Mouse (Mus musculus) CH12.LX (cell line): ENCODE results near the gene Gm49380. TPM values are rescaled to one million over a fixed set of nuclear protein-coding genes. Genes with fewer than 3 reads are reported as not detected.

Experiments used
- DNase-seq: peaks from one replicate; pipeline ENCODE4 v3.0.0-alpha.2; 2013; ENCODE audit errors: extremely low read depth
- H3K27ac ChIP-seq: 2 replicates; pipeline ENCODE4 v1.5.1; 2012; ENCODE audit warnings: low read depth, mild to moderate bottlenecking, control low read depth, moderate library complexity; ENCODE audit not compliant: insufficient read depth
- H3K27me3 ChIP-seq: replicated peaks from 2 replicates; pipeline ENCODE3; 2012; ENCODE audit warnings: inconsistent platforms
- H3K36me3 ChIP-seq, 2 experiments: replicated peaks in 1 of 2; 2 replicates each; pipeline versions ENCODE3 to v1.6.1; 2012; ENCODE audit warnings: inconsistent platforms in 1 of 2, low read length in 1 of 2, mild to moderate bottlenecking in 1 of 2, mixed read lengths in 1 of 2, moderate library complexity in 1 of 2; ENCODE audit not compliant: control insufficient read depth in 1 of 2, insufficient read depth in 1 of 2
- H3K4me1 ChIP-seq, 2 experiments: 2 replicates each; pipeline ENCODE4 v1.6.1; 2012; ENCODE audit warnings: inconsistent platforms in 1 of 2, moderate library complexity in 1 of 2; ENCODE audit not compliant: insufficient read depth in 2 of 2, control insufficient read depth in 1 of 2
- H3K4me2 ChIP-seq: 2 replicates; pipeline ENCODE4 v1.6.1; 2012; ENCODE audit warnings: low read depth, mild to moderate bottlenecking, control low read depth; ENCODE audit not compliant: poor library complexity, insufficient read depth, severe bottlenecking
- H3K4me3 ChIP-seq, 3 experiments: fragments of 150-350 bp in 1 of 3; sonication (generic) in 1 of 3; replicated peaks in 1 of 3; 2 replicates each; pipeline versions ENCODE3 to v1.5.1; 2011 to 2012; ENCODE audit warnings: low read depth in 2 of 3, low read length in 2 of 3, mild to moderate bottlenecking in 2 of 3, moderate library complexity in 2 of 3, control low read depth in 1 of 3, improper control_type of control experiment in 1 of 3, inconsistent platforms in 1 of 3, mixed read lengths in 1 of 3; ENCODE audit not compliant: poor library complexity in 1 of 3
- H3K79me2 ChIP-seq: replicated peaks from 2 replicates; pipeline ENCODE4 v1.6.1; 2012; ENCODE audit warnings: mild to moderate bottlenecking, moderate library complexity; ENCODE audit not compliant: control insufficient read depth, poor library complexity, insufficient read depth, severe bottlenecking; ENCODE audit errors: extremely low read depth
- H3K9ac ChIP-seq: 2 replicates; pipeline ENCODE4 v1.6.1; 2012; ENCODE audit warnings: low read depth, mild to moderate bottlenecking, control low read depth, moderate library complexity; ENCODE audit not compliant: insufficient read depth
- H3K9me3 ChIP-seq: replicated peaks from 2 replicates; pipeline ENCODE3; 2012; ENCODE audit warnings: low read length, inconsistent platforms, mixed read lengths
- ELF1 ChIP-seq: IDR thresholded peaks from 2 replicates; pipeline ENCODE4 v1.6.1; 2014; ENCODE audit warnings: low read depth, mild to moderate bottlenecking, inconsistent platforms, low read length, improper control_type of control experiment
- EP300 ChIP-seq: IDR thresholded peaks from 2 replicates; pipeline ENCODE4 v1.6.1; 2011; ENCODE audit warnings: low read length, improper control_type of control experiment
- JUND ChIP-seq: conservative IDR thresholded peaks from 2 replicates; pipeline ENCODE4 v1.6.1; 2011; ENCODE audit warnings: low read depth, low read length, improper control_type of control experiment
- MAFK ChIP-seq: IDR thresholded peaks from 2 replicates; pipeline ENCODE4 v1.6.1; 2011; ENCODE audit warnings: low read length, improper control_type of control experiment; ENCODE audit not compliant: insufficient replicate concordance
- MEF2A ChIP-seq: IDR thresholded peaks from 2 replicates; pipeline ENCODE4 v1.6.1; 2014; ENCODE audit warnings: low read depth, mild to moderate bottlenecking, inconsistent platforms, low read length, improper control_type of control experiment, borderline replicate concordance
- MXI1 ChIP-seq: IDR thresholded peaks from 2 replicates; pipeline ENCODE4 v1.6.1; 2011; ENCODE audit warnings: mild to moderate bottlenecking, low read depth, low read length, improper control_type of control experiment
- PAX5 ChIP-seq: IDR thresholded peaks from 2 replicates; pipeline ENCODE4 v1.6.1; 2012; ENCODE audit warnings: low read length, inconsistent platforms, mixed read lengths
- ZKSCAN1 ChIP-seq: IDR thresholded peaks from 2 replicates; pipeline ENCODE4 v1.6.1; 2012; ENCODE audit warnings: low read depth, inconsistent platforms, low read length, improper control_type of control experiment, borderline replicate concordance
- dilution Hi-C: fragments of 300-500 bp; cut with MboI; formaldehyde crosslinking; loops from 2 replicates; pipeline ENCODE4 v1.14.3; 2020; ENCODE audit warnings: low sequenced_read_pairs; ENCODE audit not compliant: extremely low pct_unique_long_range_greater_than_20kb, extremely low pct_ligation_motif_present
- in situ Hi-C: fragments of 300-500 bp; cut with MboI; formaldehyde crosslinking; loops from 3 replicates; pipeline ENCODE4 v1.14.3; 2019; ENCODE audit warnings: low sequenced_read_pairs, low pct_ligation_motif_present, low pct_unique_long_range_greater_than_20kb, mixed read lengths
- polyA plus RNA-seq: library from polyadenylated mRNA; unstranded; fragments of >175 nt; gene quantifications from 2 replicates; pipeline ENCODE4 v1.2.1, GENCODE M21; 2012; ENCODE audit warnings: low read depth; ENCODE audit not compliant: insufficient read length
- total RNA-seq, 2 experiments: library from RNA; depleted of rRNA; stranded (reverse); fragments of 300-350 nt in 1 of 2; fragments of >200 nt in 1 of 2; gene quantifications; 2 replicates each; pipeline ENCODE4 v1.2.3; 2012 to 2014

Gm49380 gene
- total and polyA plus RNA-seq, 3 experiments = not detected

GRCm38 (mm10) chr9:44017846-44018245 lies 95.5 kb downstream of the Gm49380 start:
- no peak for TF ChIP-seq EP300
- no peak for TF ChIP-seq MXI1
- no peak for TF ChIP-seq PAX5
- TF ChIP-seq ZKSCAN1 = no peak
- TF ChIP-seq ELF1 = no peak
- no peak for TF ChIP-seq JUND
- TF ChIP-seq MAFK = no peak
- no peak for TF ChIP-seq MEF2A
- dilution Hi-C loops = no loop called here
- in situ Hi-C loops = no loop called here
- H3K36me3 ChIP-seq = no peaks in the 10 kb centered on the region
- H3K4me2 ChIP-seq = no peak overlapping the region
- H3K27me3 ChIP-seq = peaks cover 27% of the 10 kb centered on the region
- no peak overlapping the region for H3K4me3 ChIP-seq
- H3K4me1 ChIP-seq = peaks cover 0 to 5% of the 10 kb centered on the region in 2 experiments; a peak in 2 of 4 replicates
- H3K9me3 ChIP-seq = no peaks in the 10 kb centered on the region
- H3K27ac ChIP-seq = no peak overlapping the region
- no peak for DNase-seq
- H3K79me2 ChIP-seq = no peaks in the 10 kb centered on the region
- H3K9ac ChIP-seq = no peak overlapping the region

Other genes with a start within 250 kb of the Gm49380 start
- gene Thy1, start 70.1 kb downstream of the Gm49380 start, total RNA-seq (2012; rRNA removed) = not detected in 2 replicates
- gene Thy1, start 70.1 kb downstream of the Gm49380 start, total RNA-seq (2014; rRNA removed) = not detected in 2 replicates
- gene Thy1, start 70.1 kb downstream of the Gm49380 start, polyA plus RNA-seq = not detected in 2 replicates
- 1.3 and 2.2 TPM in 2 replicates for gene Usp2, start 46.5 kb downstream of the Gm49380 start, total RNA-seq (2012; rRNA removed)
- 1.6 and 2.3 TPM in 2 replicates for gene Usp2, start 46.5 kb downstream of the Gm49380 start, total RNA-seq (2014; rRNA removed)
- 1.7 and 2.1 TPM in 2 replicates for gene Usp2, start 46.5 kb downstream of the Gm49380 start, polyA plus RNA-seq
- gene Mfrp, start 11.8 kb downstream of the Gm49380 start, total RNA-seq (2012; rRNA removed) = 0.04 TPM in 1 of 2 replicates, not detected in the other
- gene Mfrp, start 11.8 kb downstream of the Gm49380 start, total RNA-seq (2014; rRNA removed) = not detected in 2 replicates
- not detected in 2 replicates for gene Mfrp, start 11.8 kb downstream of the Gm49380 start, polyA plus RNA-seq
- gene C1qtnf5, start 6.3 kb downstream of the Gm49380 start, total RNA-seq (2012; rRNA removed) = not detected in 2 replicates
- not detected in 2 replicates for gene C1qtnf5, start 6.3 kb downstream of the Gm49380 start, total RNA-seq (2014; rRNA removed)
- gene C1qtnf5, start 6.3 kb downstream of the Gm49380 start, polyA plus RNA-seq = not detected in 2 replicates
- gene Rnf26, start within 50 bp of the Gm49380 start, total RNA-seq (2012; rRNA removed) = 15.3 and 15.4 TPM in 2 replicates
- gene Rnf26, start within 50 bp of the Gm49380 start, total RNA-seq (2014; rRNA removed) = 9.2 and 11.7 TPM in 2 replicates
- 31.5 and 40.0 TPM in 2 replicates for gene Rnf26, start within 50 bp of the Gm49380 start, polyA plus RNA-seq
- gene Mcam, start 21.0 kb upstream of the Gm49380 start, total RNA-seq (2012; rRNA removed) = 0.98 and 1.1 TPM in 2 replicates
- 0.56 and 0.73 TPM in 2 replicates for gene Mcam, start 21.0 kb upstream of the Gm49380 start, total RNA-seq (2014; rRNA removed)
- gene Mcam, start 21.0 kb upstream of the Gm49380 start, polyA plus RNA-seq = 0.40 and 0.57 TPM in 2 replicates
- gene Cbl, start 120.5 kb upstream of the Gm49380 start, total RNA-seq (2012; rRNA removed) = 11.9 and 13.4 TPM in 2 replicates
- gene Cbl, start 120.5 kb upstream of the Gm49380 start, total RNA-seq (2014; rRNA removed) = 6.5 and 8.3 TPM in 2 replicates
- 27.1 and 39.0 TPM in 2 replicates for gene Cbl, start 120.5 kb upstream of the Gm49380 start, polyA plus RNA-seq
- not detected in 2 replicates for gene Ccdc153, start 127.2 kb upstream of the Gm49380 start, total RNA-seq (2012; rRNA removed)
- gene Ccdc153, start 127.2 kb upstream of the Gm49380 start, total RNA-seq (2014; rRNA removed) = not detected in 2 replicates
- not detected in 2 replicates for gene Ccdc153, start 127.2 kb upstream of the Gm49380 start, polyA plus RNA-seq
- gene Pdzd3, start 138.0 kb upstream of the Gm49380 start, total RNA-seq (2012; rRNA removed) = 0.13 TPM in 1 of 2 replicates, not detected in the other
- gene Pdzd3, start 138.0 kb upstream of the Gm49380 start, total RNA-seq (2014; rRNA removed) = 0.09 TPM in 1 of 2 replicates, not detected in the other
- gene Pdzd3, start 138.0 kb upstream of the Gm49380 start, polyA plus RNA-seq = 0.21 and 0.26 TPM in 2 replicates
- gene Nlrx1, start 155.1 kb upstream of the Gm49380 start, total RNA-seq (2012; rRNA removed) = 8.8 and 10.9 TPM in 2 replicates
- 8.0 and 8.8 TPM in 2 replicates for gene Nlrx1, start 155.1 kb upstream of the Gm49380 start, total RNA-seq (2014; rRNA removed)
- 12.6 and 15.4 TPM in 2 replicates for gene Nlrx1, start 155.1 kb upstream of the Gm49380 start, polyA plus RNA-seq
- 0.38 and 0.72 TPM in 2 replicates for gene Abcg4, start 175.1 kb upstream of the Gm49380 start, total RNA-seq (2012; rRNA removed)
- 0.23 TPM in 2 replicates for gene Abcg4, start 175.1 kb upstream of the Gm49380 start, total RNA-seq (2014; rRNA removed)
- gene Abcg4, start 175.1 kb upstream of the Gm49380 start, polyA plus RNA-seq = 0.82 and 1.1 TPM in 2 replicates
- gene Hinfp, start 192.2 kb upstream of the Gm49380 start, total RNA-seq (2012; rRNA removed) = 16.5 and 16.6 TPM in 2 replicates
- gene Hinfp, start 192.2 kb upstream of the Gm49380 start, total RNA-seq (2014; rRNA removed) = 13.6 and 14.0 TPM in 2 replicates
- gene Hinfp, start 192.2 kb upstream of the Gm49380 start, polyA plus RNA-seq = 18.9 and 22.3 TPM in 2 replicates
- gene C2cd2l, start 206.8 kb upstream of the Gm49380 start, total RNA-seq (2012; rRNA removed) = 7.2 TPM in 2 replicates
- gene C2cd2l, start 206.8 kb upstream of the Gm49380 start, total RNA-seq (2014; rRNA removed) = 2.5 and 2.9 TPM in 2 replicates
- gene C2cd2l, start 206.8 kb upstream of the Gm49380 start, polyA plus RNA-seq = 7.3 and 8.6 TPM in 2 replicates
- gene Dpagt1, start 212.5 kb upstream of the Gm49380 start, total RNA-seq (2012; rRNA removed) = 15.8 and 16.2 TPM in 2 replicates
- 6.4 and 8.5 TPM in 2 replicates for gene Dpagt1, start 212.5 kb upstream of the Gm49380 start, total RNA-seq (2014; rRNA removed)
- 31.5 and 41.7 TPM in 2 replicates for gene Dpagt1, start 212.5 kb upstream of the Gm49380 start, polyA plus RNA-seq
- 488 and 589 TPM in 2 replicates for gene H2afx, start 221.2 kb upstream of the Gm49380 start, total RNA-seq (2012; rRNA removed)
- 32.5 and 36.3 TPM in 2 replicates for gene H2afx, start 221.2 kb upstream of the Gm49380 start, total RNA-seq (2014; rRNA removed)
- 39.5 and 56.6 TPM in 2 replicates for gene H2afx, start 221.2 kb upstream of the Gm49380 start, polyA plus RNA-seq
- gene Hmbs, start 230.7 kb upstream of the Gm49380 start, total RNA-seq (2012; rRNA removed) = 74.0 and 80.9 TPM in 2 replicates
- 73.7 and 75.2 TPM in 2 replicates for gene Hmbs, start 230.7 kb upstream of the Gm49380 start, total RNA-seq (2014; rRNA removed)
- 65.0 and 65.1 TPM in 2 replicates for gene Hmbs, start 230.7 kb upstream of the Gm49380 start, polyA plus RNA-seq
- 21.4 and 22.1 TPM in 2 replicates for gene Vps11, start 248.2 kb upstream of the Gm49380 start, total RNA-seq (2012; rRNA removed)
- gene Vps11, start 248.2 kb upstream of the Gm49380 start, total RNA-seq (2014; rRNA removed) = 16.1 and 17.4 TPM in 2 replicates
- gene Vps11, start 248.2 kb upstream of the Gm49380 start, polyA plus RNA-seq = 23.2 and 24.8 TPM in 2 replicates